Mouse (Mus musculus) effector memory CD4-positive, alpha-beta T cell, adult 7 months (primary cell): Measurements from ENCODE around the gene Cyb5r2. TPM values are rescaled to one million over a fixed set of nuclear protein-coding genes. Genes with fewer than 3 reads are reported as not detected.

Source experiments
- polyA plus RNA-seq: library from polyadenylated mRNA; unstranded; fragments of 100-300 nt; shearing (Covaris generic); gene quantifications from one replicate; pipeline ENCODE4 v1.2.1, GENCODE M21; 2017

Gene Cyb5r2
- polyA plus RNA-seq, result not detected

DNA sequence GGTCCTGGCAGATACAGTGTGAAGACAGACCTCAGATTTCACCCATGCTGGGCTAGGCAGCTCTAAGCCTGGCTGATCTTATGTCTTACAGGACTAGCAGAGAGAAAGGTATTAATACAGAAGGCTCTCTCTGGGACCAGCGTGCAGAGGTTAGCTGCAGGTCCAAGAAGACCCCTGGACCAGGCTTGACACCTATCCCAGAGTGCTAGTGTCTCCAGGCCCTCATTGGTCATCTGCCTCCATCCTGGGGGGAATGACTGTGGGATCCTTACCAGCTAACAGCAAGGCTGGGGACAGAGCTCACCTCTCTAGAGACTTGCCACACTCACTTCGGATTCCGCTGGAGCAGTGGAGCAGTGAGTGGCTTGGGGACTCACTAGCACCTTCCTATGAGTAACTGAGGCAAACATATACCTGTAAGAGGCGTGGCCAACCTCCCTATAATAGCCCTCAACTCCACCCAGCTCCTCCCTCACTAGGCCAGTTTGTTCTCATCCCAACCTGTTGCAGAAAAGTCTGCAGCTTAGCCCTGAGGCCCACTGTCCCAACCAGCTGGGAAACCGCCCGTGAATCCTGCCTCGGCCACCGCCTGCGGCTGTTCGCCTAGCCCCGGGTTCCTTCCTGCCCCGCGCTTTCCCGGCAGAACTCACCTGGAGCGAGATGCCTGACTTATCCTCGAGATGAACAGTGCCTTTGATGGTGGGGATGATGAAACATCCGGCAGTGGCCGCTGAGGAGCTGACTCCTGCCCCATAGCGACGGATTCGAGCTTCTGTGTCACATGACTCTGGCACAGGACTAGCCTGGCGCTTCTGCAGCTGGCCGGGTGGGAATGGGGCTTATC lies at the start of gene Cyb5r2:
Cyb5r2 (minus strand) TSS at position 725 of the 844 bp plus-strand sequence.

DNA sequence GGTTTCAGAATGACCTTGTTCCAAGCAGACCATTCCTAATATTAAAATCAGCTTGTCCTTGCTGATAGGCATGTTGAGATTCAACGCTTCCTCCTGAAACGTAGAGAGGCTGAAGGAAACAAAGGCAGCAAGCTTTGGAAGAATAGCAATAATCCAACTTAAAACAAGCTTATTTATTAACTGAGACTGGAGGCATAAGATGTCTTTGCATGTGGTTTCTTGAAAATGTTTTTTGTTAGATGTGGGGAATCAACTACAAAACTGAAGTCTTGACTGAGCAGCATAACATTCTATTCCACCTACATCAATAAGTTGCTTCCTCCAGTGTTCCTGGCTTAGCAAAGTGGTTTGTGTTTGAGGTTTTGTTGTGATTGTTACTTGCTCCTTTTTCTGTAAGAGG lies 43.3 kb upstream of the Cyb5r2 start, which contains the start of gene Ovch2:
Ovch2 (minus strand) TSS at position 101 of the 400 bp plus-strand sequence.

Other genes with a start within 250 kb of the Cyb5r2 start
- gene Olfml1, start 190.6 kb downstream of the Cyb5r2 start, polyA plus RNA-seq, result not detected
- 0.76 TPM for gene Ppfibp2, start 162.8 kb downstream of the Cyb5r2 start, polyA plus RNA-seq
- gene 5330417H12Rik, start 132.9 kb downstream of the Cyb5r2 start, polyA plus RNA-seq, result not detected
- not detected for gene Ovch2, start 43.2 kb upstream of the Cyb5r2 start, polyA plus RNA-seq
- not detected for gene Olfr467, start 54.2 kb upstream of the Cyb5r2 start, polyA plus RNA-seq
- not detected for gene Olfr469, start 67.5 kb upstream of the Cyb5r2 start, polyA plus RNA-seq
- 0.45 TPM for gene Olfr470, start 89.5 kb upstream of the Cyb5r2 start, polyA plus RNA-seq
- 0.40 TPM for gene Olfr472, start 139.9 kb upstream of the Cyb5r2 start, polyA plus RNA-seq
- gene Olfr473, start 172.4 kb upstream of the Cyb5r2 start, polyA plus RNA-seq, result not detected
- gene Olfr474, start 196.6 kb upstream of the Cyb5r2 start, polyA plus RNA-seq, result not detected
- not detected for gene Olfr476, start 206.8 kb upstream of the Cyb5r2 start, polyA plus RNA-seq
- not detected for gene Olfr477, start 228.7 kb upstream of the Cyb5r2 start, polyA plus RNA-seq